Mouse (Mus musculus): Measurements from ENCODE around the gene Ahnak2. TPM values are rescaled to one million over a fixed set of nuclear protein-coding genes. Genes with fewer than 3 reads are reported as not detected.
"Not testable (repeated sequence)": the region's sequence is repeated elsewhere in the genome, so short reads cannot be mapped to it uniquely, and the experiment has no call there.

Ahnak2 gene
- polyA plus RNA-seq (2015; fragmentation: Nextera tagmentation; extraction: Ambion mirVana) = 1.0 and 1.8 TPM in 2 replicates

DNA sequence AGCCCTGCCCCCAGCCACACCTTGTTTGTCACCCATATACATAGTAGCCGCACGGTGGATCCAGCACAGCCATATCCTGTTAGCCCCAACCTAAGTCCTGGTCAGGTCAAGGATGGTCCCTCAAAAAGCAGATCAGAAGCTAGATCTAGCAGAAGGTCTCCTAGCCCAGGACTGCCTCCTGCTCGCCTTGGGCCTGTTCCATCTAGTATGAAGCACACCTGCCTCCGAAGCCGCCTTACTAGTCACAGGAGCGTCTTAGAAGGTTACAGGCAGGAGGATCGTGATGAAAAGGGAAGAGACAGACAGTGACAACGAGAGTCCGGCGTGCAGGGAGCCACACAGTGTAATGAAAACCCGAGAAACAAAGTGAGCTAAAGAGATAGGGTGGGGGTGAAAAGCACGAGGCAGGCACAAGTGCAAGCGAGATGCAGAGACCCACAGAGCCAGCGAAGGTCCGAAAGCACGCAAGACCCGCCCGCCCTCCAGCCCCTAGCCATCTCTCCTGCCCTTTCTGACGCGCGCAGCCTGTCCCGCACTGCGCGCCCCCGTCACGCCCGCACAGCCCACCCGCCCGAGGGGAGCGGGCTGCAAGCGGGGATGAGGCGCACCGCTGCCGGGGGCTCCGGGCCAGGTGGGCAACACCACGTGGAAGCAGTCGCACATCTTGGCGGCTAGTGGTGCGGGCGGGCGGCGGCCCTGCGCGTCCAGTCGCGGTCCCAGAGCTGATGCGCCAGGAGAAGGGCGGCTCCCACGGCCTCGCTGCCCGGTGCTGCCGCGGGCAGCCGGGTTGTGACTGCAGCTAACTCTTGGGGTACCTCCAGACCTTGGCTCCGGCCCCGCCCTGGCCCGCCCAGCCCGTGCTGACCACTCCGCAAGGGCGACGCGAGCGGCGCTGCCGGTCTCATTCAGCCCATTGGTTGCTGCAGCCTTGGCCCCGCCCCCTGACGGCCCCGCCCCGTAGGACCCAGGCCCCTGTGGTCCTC lies at the start of gene Ahnak2:
TSS of gene Ahnak2 (minus strand) at position 794 of the 983 bp plus-strand sequence.
- 4% methylated on average over 63 of the region's 69 CpGs for WGBS
- peak within 1 kb of the TSS; percentile 51 for H3K9ac ChIP-seq
- peak; percentile 82 for ATAC-seq (replicated peaks; ENCODE audit: low FRiP score)

GRCm38 (mm10) chr12:112851116-112851515 lies 48.7 kb upstream of the Ahnak2 start:
- Histone ChIP-seq H3K36me3 (no peaks in the 10 kb centered on the region), H3K4me1 (no peaks in the 10 kb centered on the region; the same call in 1 of the 2 replicates), H3K4me3 (replicated peaks) (no peak overlapping the region), H3K4me2 (no peak overlapping the region), H3K27ac (no peak overlapping the region), H3K9me3 (replicated peaks) (no peaks in the 10 kb centered on the region), H3K9ac (no peak overlapping the region), H3K27me3 (no peaks in the 10 kb centered on the region)
- 32% methylated on average over 8 of the region's 8 CpGs for WGBS
- no peak for ATAC-seq (replicated peaks; ENCODE audit: low FRiP score)

More for the DNA sequence above, at the start of gene Ahnak2:
- no peak within 1 kb of the TSS for H3K27ac ChIP-seq
- H3K4me1 ChIP-seq = peaks cover 48% of the 10 kb centered on the region
- H3K4me2 ChIP-seq = peak within 1 kb of the TSS; percentile 100
- H3K9me3 ChIP-seq (replicated peaks) = no peaks in the 10 kb centered on the region
- H3K27me3 ChIP-seq = peaks cover 56% of the 10 kb centered on the region
- H3K4me3 ChIP-seq (replicated peaks) = peak within 1 kb of the TSS; percentile 58
- H3K36me3 ChIP-seq = no peaks in the 10 kb centered on the region

- Histone ChIP-seq H3K36me3 (no peaks in the 10 kb centered on the region), H3K4me3 (replicated peaks) (no peak overlapping the region), H3K4me2 (no peak overlapping the region), H3K9me3 (replicated peaks) (no peaks in the 10 kb centered on the region), H3K4me1 (no peaks in the 10 kb centered on the region; the same call in 1 of the 2 replicates), H3K27ac (no peak overlapping the region), H3K27me3 (no peaks in the 10 kb centered on the region), H3K9ac (no peak overlapping the region)
- 73% methylated on average over 9 of the region's 9 CpGs for WGBS
- peak; percentile 18; the same call in 1 of the 2 replicates for ATAC-seq (replicated peaks; ENCODE audit: low FRiP score)
Measured at GRCm38 (mm10) chr12:112850344-112850743, 47.9 kb upstream of the Ahnak2 start.

GRCm38 (mm10) chr12:112849235-112850022 lies 47.0 kb upstream of the Ahnak2 start:
- Histone ChIP-seq H3K4me3 (replicated peaks) (no peak overlapping the region), H3K4me1 (no peaks in the 10 kb centered on the region; the same call in 1 of the 2 replicates), H3K9me3 (replicated peaks) (no peaks in the 10 kb centered on the region), H3K36me3 (no peaks in the 10 kb centered on the region), H3K27ac (no peak overlapping the region), H3K9ac (no peak overlapping the region), H3K27me3 (no peaks in the 10 kb centered on the region; the same call in 1 of the 2 replicates), H3K4me2 (no peak overlapping the region)
- WGBS = 77% methylated on average over 11 of the region's 11 CpGs
- no peak for ATAC-seq (replicated peaks; ENCODE audit: low FRiP score)

DNA sequence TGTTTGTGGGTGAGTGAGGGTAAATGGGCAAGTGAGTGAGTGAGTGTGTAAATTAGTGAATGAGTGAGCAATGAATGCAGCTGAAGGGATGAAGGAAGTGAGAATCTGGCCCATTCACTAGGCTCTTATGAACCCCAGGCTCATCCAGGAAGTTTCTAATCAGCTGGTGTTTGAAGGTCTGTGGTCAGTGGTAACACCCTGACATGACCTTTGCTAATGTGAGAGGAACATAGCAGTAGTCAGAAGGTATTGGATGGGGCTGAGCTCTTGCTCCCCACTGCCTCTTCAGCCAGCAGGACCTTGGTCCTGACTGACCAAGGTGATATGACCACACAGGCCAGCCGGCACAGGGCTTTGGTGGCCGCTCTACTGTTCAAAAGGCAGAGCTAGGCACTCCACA lies 45.4 kb upstream of the Ahnak2 start:
- Histone ChIP-seq H3K4me2 (no peak overlapping the region), H3K27me3 (no peaks in the 10 kb centered on the region; the same call in 1 of the 2 replicates), H3K4me1 (no peaks in the 10 kb centered on the region; the same call in 1 of the 2 replicates), H3K36me3 (no peaks in the 10 kb centered on the region), H3K27ac (no peak overlapping the region), H3K4me3 (replicated peaks) (no peak overlapping the region), H3K9ac (no peak overlapping the region), H3K9me3 (replicated peaks) (no peaks in the 10 kb centered on the region)
- WGBS = 100% methylated on average over 2 of the region's 2 CpGs
- no peak for ATAC-seq (replicated peaks; ENCODE audit: low FRiP score)

GRCm38 (mm10) chr12:112843803-112844202 lies 41.3 kb upstream of the Ahnak2 start:
- H3K9ac ChIP-seq = no peak overlapping the region
- H3K36me3 ChIP-seq = no peaks in the 10 kb centered on the region
- ATAC-seq (replicated peaks; ENCODE audit: low FRiP score) = peak; percentile 71; the same call in 1 of the 2 replicates
- H3K27me3 ChIP-seq = no peaks in the 10 kb centered on the region; the same call in 1 of the 2 replicates
- H3K4me1 ChIP-seq = no peaks in the 10 kb centered on the region
- no peak overlapping the region for H3K4me3 ChIP-seq (replicated peaks)
- WGBS = 19% methylated on average over 3 of the region's 3 CpGs
- H3K4me2 ChIP-seq = no peak overlapping the region
- no peak overlapping the region for H3K27ac ChIP-seq
- no peaks in the 10 kb centered on the region for H3K9me3 ChIP-seq (replicated peaks)

- not testable (repeated sequence) for H3K4me1 ChIP-seq; H3K27me3 ChIP-seq; H3K36me3 ChIP-seq; H3K27ac ChIP-seq; H3K4me3 ChIP-seq (replicated peaks); H3K4me2 ChIP-seq; H3K9ac ChIP-seq; H3K9me3 ChIP-seq (replicated peaks); ATAC-seq (replicated peaks; ENCODE audit: low FRiP score)
- WGBS = 78% methylated on average over 2 of the region's 2 CpGs
Measured at GRCm38 (mm10) chr12:112842128-112842527, 39.7 kb upstream of the Ahnak2 start.

DNA sequence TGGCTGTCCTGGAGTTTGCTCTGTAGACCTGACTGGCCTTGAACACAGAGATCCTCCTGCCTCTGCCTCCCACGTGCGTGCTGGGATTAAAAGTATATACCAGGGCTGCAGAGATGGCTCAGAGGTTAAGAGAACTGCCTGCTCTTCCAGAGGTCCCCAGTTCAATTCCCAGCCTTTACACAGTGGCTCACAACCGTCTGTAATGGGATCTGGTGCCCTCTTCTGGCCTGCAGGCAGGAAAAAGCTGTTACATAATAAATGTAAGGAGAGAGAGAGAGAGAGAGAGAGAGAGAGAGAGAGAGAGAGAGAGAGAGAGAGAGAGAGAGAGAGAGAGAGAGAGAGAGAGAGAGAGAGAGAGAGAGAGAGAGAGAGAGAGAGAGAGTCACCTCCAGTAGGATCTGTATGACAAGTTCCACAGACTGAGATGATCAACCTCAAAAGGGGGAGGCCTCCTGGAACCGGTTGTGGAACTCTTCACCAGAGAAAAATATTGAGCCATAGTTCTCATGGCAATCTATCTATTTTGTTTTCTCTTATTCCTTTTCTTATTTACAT lies 39.0 kb upstream of the Ahnak2 start:
- not testable (repeated sequence) for H3K9me3 ChIP-seq (replicated peaks); H3K27ac ChIP-seq; H3K27me3 ChIP-seq; H3K4me2 ChIP-seq; H3K4me3 ChIP-seq (replicated peaks); H3K36me3 ChIP-seq; H3K4me1 ChIP-seq; H3K9ac ChIP-seq; ATAC-seq (replicated peaks; ENCODE audit: low FRiP score)
- WGBS = 64% methylated on average over 4 of the region's 4 CpGs

DNA sequence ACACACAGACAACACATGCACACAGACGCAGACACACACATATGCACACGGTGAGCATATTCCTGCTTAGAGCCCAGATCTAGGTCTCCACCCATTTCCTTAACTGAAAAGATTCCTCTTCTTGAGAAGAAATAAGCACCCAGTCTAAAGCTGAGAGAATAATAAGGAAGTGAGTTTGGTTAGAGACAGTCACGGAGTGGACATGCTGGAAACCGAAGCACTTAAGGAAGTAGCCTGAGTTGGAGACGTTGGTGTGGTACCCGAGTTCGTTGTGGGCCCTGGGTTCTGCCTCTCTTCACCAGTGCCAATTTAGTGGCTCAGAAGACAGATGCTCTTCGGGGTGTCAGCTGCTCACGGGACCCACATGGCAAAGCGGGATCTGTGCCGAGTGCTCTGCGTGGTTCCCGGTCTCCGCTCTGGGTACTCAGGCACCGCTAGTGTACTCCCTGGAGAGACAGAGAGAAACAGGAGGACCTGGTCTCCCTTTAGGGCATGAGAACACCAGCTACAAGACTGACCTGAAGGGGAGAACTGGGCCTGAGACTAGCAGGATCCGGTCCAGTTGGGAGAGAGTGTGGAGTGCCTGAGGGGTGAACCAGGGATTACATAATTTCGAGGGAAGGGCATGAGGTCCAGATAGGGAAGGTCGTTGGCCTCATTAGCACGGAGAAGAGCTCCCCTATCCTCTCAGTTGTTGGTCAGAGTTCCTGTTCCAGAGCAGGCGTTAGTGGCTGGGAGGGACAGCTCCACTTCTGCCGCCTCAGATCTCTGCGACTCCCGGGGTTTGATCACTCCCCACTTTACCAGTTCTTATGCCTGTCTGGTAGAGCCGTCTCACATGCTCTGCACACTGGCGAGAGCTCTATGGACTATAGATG lies 38.0 kb upstream of the Ahnak2 start:
- 82% methylated on average over 25 of the region's 25 CpGs for WGBS
- no peaks in the 10 kb centered on the region for H3K36me3 ChIP-seq
- ATAC-seq (replicated peaks; ENCODE audit: low FRiP score) = no peak
- H3K9ac ChIP-seq = no peak overlapping the region
- H3K27me3 ChIP-seq = no peaks in the 10 kb centered on the region; the same call in 1 of the 2 replicates
- H3K4me1 ChIP-seq = no peaks in the 10 kb centered on the region
- H3K9me3 ChIP-seq (replicated peaks) = no peaks in the 10 kb centered on the region
- no peak overlapping the region for H3K4me2 ChIP-seq
- no peak overlapping the region for H3K27ac ChIP-seq
- no peak overlapping the region for H3K4me3 ChIP-seq (replicated peaks)

GRCm38 (mm10) chr12:112835046-112835445 lies 32.6 kb upstream of the Ahnak2 start:
- 64% methylated on average over 2 of the region's 2 CpGs for WGBS
- Histone ChIP-seq H3K27ac (no peak overlapping the region), H3K4me2 (no peak overlapping the region), H3K9me3 (replicated peaks) (no peaks in the 10 kb centered on the region), H3K4me1 (peaks cover 8% of the 10 kb centered on the region), H3K4me3 (replicated peaks) (no peak overlapping the region), H3K27me3 (no peaks in the 10 kb centered on the region), H3K36me3 (peaks cover 12% of the 10 kb centered on the region; the same call in 1 of the 2 replicates), H3K9ac (no peak overlapping the region)
- ATAC-seq (replicated peaks; ENCODE audit: low FRiP score) = no peak

GRCm38 (mm10) chr12:112833527-112833926 lies 31.1 kb upstream of the Ahnak2 start:
- H3K27me3 ChIP-seq = no peaks in the 10 kb centered on the region
- H3K4me2 ChIP-seq = no peak overlapping the region
- H3K4me3 ChIP-seq (replicated peaks) = no peak overlapping the region
- H3K36me3 ChIP-seq = peaks cover 12% of the 10 kb centered on the region; the same call in 1 of the 2 replicates
- WGBS = 68% methylated on average over 6 of the region's 6 CpGs
- H3K4me1 ChIP-seq = peaks cover 9% of the 10 kb centered on the region
- H3K9ac ChIP-seq = no peak overlapping the region
- H3K9me3 ChIP-seq (replicated peaks) = no peaks in the 10 kb centered on the region
- H3K27ac ChIP-seq = no peak overlapping the region
- ATAC-seq (replicated peaks; ENCODE audit: low FRiP score) = no peak
